Mouse (Mus musculus) ovary, postnatal 10 days (tissue): ENCODE data around the gene Bloc1s3.
"Not testable (repeated sequence)": the region's sequence is repeated elsewhere in the genome, so short reads cannot be mapped to it uniquely, and the experiment has no call there.

Experiments
- DNase-seq: peaks from one replicate; pipeline ENCODE4 v3.0.0; 2022; ENCODE audit warnings: low spot score

Bloc1s3 gene

DNA sequence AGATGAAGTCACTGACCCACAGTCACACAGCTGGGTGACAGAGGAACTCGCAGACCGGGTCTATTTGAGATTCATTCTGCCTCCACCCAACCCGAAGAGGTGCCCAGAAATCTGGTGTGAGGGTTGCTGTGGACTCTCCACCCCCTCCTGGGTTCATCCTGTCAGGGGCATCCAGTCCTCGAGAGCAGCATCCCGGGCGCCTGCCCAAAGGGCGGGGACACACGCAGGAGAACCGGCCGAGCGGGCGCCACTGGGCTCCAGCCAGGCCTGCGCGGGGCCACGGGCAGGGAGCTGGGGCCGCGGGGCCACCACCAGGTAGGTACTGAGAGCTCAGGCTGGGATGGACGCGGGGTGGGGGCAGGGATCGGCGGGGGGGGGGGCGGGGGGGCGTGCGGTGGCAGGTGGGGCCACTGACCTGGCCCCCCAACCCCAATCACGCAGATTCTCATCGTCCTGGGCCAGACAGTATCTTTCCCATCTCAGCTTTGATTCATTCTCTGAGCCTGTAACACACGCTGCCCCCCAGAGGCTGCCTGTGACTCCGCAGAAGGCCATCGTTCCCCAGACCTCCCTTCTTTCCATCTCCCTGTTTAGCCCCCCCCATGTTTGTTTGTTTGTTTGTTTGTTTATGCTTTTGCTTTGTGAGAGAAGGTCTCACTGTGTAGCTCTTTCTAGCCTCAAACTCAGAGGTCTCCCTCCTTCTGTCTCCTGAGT is 9.6 kb upstream of the Bloc1s3 start, which contains the start of gene Nkpd1:
Gene Nkpd1, plus strand, starts transcription at position 187 of the 714 bp plus-strand sequence.
- DNase-seq, result no peak

DNA sequence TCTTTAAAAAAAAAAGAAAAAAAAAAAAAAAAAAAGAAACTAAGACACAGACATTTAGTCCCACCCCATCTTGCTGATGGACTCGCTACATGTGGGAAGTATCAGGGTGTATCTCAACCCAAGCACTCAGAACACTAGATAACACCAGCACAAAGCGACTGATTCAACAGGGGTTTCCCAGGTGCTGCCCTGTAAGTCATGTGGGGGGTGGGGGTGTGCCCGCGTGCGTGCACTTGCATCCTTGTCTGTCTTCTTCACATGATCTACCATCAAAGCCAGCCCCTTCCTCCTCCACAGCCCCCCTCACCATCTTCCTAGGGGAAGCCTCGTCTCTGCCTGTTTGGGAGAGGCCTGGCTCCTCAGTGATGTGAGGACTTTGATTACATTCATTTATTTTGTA is 4.2 kb upstream of the Bloc1s3 start:
- no peak for DNase-seq

DNA sequence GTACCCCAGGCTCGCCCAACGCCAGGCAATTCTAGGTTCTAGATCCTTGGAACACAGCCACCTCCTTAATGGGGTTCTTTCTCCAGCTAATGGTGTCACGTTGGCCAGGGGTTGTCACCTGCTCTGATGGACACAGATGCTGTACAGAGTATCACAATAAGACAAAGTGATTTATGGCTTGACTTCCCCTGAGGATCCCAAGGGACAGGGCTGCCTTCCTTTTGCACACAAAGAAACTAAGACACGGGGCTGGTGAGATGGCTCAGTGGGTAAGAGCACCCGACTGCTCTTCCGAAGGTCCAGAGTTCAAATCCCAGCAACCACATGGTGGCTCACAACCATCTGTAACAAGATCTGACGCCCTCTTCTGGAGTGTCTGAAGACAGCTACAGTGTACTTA is 3.8 kb upstream of the Bloc1s3 start:
- DNase-seq, result not testable (repeated sequence)

DNA sequence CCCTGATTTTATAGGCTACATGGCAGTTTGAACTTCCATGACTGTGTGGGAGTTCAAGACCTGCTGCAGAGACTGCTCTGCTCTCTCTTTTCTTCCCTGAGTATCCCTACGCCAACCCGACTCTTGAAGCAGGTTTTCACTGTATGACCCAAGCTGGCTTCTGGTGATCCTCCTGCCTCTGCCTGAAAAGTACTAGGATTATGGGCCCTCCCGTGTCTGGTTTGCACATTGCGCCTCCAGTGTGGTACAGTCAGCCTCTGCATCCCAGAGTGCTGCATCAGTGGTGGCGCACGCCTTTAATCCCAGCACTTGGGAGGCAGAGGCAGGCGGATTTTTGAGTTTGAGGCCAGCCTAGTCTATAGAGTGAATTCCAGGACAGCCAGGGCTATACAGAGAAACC is 1.6 kb upstream of the Bloc1s3 start:
- DNase-seq, result no peak

DNA sequence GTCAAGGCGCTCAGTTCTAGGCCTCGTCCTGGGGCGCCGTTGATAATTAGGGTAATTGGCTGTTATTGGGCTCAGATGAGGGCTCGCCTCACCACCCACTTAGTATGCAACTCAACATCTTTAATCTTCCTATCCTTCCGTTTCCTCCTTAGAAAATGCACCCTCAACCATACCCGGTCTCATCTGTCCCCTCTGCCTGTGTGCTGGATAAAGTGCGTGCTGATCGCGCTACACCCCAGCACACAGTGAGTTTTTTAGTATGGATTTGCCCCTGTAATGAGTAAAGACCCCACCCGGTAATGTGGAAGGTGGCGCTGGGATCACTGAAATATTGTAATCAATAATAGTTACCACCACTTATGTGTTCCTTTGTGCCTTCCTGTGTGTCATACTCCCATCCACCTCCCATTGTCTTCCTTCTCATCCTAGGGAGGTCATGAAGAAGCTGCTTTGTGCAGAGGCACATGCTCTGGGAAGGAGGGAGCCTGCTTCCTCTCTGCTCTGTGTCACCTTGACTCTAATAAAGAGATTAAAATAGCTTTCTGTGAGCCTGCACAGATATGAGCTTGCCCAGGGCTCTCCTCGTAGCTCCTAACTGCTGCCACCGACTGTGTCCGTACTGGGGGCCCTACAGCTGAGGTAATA is 879 bp upstream of the Bloc1s3 start:
- no peak for DNase-seq

DNA sequence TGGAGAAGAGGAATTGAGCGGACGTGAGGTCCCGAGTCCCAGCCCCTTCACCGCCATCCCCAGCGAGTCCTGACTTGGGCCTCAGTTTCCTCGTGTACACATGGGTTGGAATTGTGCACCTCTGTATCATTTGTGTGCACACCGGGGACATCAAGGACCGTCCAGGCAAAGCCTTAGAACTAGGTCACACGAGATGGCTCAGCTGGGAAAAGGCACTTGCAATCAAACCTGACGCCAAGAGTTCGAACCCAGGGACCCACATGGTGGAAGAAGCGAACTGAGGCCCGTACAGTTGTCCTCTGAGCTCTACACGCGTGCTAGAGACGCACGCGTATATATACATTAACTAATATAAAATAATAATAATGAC is 570 bp downstream of the Bloc1s3 start:
- no peak for DNase-seq

DNA sequence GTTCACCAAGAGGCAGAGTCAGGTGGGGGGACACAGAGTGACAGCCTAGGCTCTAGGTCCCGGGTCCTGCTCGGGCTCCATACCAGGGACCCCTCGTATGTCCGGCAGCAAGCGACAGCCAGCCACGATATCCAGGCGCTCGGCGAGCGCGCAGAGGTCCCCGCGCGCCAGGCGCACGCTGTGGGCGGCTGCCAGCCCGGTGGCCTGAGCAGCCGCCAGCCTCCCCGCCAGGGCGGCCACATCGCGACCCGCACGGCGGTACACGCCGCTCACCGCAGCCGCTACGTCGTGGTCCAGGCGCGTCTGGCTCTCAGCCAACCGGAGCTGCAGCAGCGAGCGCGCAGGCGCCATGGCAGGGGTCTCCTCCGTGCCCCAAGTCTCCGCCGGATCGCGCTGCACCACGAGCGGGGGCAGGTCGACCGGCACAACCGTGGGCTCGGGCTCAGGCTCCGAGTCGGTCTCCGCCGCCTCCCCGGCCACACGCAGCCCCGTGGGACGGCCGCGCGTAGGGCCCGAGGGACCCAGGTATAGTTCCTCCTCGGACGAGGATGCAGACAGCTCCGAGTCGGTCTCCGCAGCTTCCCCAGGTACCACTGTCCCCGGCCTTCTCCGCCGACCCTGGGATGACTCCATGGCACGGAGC is 1.1 kb downstream of the Bloc1s3 start:
- no peak for DNase-seq

DNA sequence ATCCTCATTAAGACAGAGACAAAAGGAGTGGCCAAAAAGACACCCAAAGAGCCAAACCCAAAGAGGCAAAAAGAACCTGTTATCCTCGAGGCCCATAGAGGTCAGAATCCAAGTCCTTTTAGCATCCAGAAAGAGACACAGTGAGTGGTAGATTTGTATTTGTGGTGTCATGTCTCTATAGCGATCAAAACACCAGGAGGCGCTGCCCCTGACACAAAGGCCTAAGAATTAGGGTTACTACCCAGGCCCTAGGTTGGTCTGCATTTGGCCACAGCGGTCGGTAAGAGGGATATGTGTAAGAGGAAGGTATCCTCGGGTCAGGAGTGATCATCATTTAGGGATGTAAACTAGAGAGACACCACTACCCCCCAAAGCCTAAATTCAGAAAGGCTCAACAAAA is 1.8 kb downstream of the Bloc1s3 start:
- DNase-seq, result no peak

DNA sequence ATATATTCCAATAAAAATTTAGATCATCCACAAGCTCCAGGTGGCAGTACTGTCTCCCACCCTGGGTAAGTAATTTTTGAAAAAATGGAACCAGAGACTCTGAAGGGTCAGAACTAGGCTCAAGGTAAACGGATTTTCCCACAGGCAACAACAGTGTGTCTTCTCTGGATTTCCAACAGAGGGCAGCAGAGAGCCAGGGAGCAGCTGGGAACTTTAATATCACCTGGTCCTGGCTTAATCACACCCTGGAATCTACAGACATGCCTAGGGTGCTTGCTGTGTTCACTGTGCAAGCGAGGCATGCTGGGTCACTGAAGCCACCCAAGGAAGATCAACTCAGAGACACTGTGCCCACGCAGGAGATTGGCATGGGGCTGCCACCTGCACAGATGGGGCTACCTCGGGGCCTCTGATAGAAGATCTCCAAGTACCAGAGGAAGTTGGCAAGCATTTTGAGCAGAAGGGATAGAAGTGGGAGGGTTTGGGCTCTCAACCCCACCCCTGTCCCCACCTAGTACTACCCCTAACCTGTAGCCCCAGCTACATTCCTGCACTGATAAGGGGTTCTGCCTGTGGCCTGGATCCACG is 4.6 kb downstream of the Bloc1s3 start:
- no peak for DNase-seq

DNA sequence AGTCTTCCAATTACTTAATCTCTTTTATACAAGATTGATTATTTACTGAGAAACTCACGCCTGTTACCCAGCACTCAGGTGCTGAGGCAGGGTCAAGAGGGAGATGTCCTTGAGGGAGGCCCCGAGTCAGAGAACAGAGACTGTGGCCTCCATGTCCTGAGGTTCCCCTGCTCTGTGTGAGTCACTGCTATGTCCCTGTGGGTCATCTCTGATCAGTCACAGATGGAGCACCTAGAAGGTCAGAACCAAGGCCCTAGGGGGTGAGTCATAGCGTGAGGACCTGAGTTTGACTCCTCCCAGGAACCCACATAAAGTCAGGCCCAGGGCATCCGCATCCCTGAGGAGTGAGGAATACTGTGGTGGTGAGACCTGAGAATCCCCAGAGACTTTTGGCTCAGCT is 6.5 kb downstream of the Bloc1s3 start:
- DNase-seq, result no peak

DNA sequence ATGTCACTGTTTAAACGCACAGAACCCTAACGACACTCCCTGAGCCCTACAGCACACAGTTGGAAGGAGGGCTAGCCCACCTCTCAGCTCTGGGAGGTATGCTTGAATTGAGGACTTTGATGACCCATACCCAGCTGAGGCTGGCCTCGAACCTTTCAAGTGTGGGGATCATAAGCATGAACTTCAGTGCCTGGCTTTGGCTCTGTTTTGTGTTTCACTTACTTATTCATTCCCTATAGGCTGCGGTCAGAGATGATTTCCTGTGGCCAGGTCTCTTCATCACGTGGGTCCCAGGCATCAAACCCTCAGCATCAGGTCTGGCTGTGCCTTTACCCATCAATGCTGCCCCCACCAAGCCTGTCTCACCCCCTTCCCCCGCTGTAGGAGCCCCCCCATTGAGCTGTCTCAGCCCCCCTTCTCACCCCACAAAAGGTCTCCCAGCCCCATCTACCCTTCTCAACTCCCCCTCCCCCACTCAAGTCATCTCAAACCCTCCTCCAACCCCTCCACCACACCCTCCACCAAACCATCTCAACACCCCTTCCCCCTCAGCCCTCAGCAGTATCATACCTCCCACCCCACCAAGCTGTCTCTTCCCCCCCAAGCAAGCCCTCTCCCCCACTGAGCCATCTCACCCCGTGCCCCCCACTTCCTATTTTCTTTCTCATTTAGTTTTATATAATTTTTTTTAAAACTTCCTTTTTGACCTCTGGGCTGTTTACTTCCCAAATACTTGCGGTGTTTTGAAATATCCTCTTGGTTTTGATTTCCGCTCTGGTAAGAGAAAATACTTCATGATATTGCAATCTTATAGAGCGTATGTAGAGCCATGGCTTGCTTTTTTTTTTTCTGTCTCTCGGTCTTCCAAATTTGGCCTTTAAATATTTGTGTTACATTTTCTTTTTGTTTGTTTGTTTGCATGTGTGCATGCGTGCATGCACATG is 7.5 kb downstream of the Bloc1s3 start:
- DNase-seq, result no peak

DNA sequence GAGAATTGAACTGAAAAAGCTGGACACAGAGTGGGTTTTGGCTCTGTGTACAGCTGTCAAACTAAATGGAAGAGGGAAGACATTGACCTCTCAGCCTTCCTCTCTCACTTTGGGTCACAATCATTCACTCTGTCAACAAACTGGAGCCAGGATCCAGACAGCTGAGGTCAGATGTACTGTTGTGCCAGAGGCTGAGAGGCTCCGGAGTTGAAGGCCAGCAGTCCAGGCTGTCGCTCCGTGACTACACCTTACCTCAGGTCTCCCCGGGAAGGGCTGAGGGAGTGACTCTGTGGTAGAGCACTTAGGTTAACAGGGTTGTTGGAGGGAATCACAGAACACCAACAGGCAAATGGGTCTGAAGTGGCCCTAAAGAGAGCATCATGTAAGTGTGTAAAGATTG is 9.8 kb downstream of the Bloc1s3 start:
- DNase-seq, result no peak

DNA sequence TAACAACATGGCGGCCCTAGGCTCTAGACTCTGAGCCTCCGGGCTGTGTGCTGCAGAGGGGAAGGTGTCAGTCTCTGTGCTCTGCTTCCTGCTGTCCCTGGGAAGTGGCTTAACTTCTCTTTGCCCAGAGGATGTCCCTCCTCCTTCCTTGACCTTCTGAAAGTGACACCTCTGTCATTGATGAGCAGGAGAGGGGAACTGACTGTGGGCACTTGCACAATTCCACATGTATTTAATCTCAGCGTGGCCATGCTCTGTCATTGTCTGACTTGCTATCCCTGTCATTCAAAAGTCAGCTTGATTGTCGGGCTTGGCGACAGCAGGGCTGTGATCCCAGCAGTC is 12.0 kb downstream of the Bloc1s3 start:
- no peak for DNase-seq

DNA sequence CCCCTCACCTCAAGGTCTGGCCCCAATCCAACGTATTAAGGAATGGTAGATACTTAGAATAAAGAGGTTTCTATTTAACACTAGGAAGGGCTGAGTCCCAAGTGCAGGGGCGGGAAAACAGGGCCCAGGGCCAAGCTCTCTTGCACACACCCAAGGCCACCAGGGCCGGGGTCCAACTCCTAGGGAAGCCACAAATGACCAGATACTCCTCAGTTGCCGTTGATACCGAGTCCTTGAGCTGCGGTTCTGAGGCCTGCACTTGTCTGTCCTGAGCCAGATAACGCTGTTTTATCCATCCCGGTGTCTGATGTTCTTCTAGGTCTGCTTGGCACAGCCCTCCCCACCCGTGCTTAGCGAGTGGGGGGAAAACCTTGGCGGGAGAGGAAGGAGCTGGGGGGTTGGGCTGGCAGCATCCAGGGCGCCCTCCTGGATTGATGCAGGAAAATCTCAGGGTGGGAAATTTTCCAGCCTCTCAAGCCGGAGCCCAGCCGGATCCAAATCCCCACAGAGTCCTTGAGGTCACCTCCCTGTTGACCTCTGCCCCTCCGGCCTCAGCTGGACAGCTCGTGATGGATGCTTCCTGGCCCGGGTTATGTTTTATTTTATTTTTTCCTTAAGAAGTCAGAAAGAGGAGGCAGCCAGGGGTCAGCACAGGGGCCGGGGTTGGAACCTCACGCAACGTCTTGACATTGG is 12.5 kb downstream of the Bloc1s3 start:
- no peak for DNase-seq

DNA sequence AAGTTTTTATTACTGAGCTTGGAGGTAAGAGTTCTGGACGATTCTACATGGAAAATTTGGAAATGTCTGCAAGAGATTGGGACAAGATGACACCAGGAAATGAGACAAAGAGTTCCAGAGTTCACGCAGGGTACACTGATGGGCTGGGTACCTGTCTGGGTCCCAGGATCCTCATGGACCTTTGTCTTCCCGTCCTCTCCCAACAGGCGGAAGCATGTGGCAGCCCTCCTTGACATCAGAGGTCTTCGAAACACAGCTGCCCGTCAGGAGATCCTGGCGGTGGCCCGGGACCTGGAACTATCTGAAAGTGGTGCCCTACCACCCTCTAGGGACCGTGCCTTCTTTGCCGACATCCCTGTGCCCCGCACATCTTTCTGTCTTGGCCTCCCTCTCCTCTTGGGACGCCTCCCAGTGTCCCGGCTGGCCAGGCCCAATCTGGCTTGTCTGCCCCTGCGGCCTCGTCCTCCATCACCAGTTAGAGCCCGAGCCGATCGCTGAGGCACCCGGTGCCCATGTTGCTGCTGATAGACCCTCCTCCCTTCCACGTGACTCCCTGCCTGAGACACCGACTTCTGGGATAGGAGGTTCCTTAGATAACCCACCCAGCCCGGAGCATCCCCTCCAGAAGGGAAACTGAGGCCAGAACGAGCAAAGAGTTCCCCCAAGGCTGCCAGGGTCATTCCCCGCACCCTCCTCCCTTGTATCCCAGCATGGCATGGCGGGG is 13.3 kb downstream of the Bloc1s3 start:
- DNase-seq, result no peak

DNA sequence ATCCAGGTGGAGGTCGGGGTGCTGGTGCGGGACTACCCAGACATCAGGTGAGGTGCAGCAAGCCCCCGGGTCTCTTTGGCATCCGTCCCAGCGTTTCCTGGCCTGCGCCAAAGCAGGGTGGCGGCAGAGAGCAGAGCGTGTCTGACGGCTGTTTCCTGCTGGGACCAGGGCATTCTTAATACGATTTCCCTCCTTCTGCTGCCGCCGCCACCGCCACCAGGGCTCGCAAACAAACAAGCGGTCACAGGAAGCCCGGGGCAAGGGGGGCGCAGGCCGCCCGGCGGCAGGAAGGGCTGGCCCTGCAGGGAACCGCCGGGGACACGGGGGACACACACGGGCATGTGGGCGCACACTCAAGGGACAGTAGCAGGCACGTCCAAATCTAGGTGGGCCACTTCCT is 16.4 kb downstream of the Bloc1s3 start:
- DNase-seq, result no peak

DNA sequence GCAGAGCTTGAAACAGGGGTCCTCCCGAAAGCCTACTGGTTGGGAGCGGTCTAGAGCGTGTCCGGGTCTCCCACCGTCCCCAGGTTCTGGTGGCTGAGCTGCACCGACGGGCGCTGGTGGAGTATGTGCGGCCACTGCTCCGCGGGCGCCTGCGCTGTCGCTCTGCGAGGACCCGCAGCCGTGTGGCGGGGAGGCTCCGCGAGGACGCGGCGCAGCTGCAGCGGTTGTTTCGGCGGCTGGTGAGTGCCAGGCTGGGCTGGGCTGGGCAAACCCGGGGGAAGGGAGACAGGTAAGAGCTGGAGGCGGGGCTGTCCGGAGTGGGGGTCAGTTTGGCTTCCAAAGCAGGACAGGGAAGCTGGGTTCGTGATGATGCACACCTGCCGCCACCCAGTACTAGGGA is 18.6 kb downstream of the Bloc1s3 start:
- no peak for DNase-seq

DNA sequence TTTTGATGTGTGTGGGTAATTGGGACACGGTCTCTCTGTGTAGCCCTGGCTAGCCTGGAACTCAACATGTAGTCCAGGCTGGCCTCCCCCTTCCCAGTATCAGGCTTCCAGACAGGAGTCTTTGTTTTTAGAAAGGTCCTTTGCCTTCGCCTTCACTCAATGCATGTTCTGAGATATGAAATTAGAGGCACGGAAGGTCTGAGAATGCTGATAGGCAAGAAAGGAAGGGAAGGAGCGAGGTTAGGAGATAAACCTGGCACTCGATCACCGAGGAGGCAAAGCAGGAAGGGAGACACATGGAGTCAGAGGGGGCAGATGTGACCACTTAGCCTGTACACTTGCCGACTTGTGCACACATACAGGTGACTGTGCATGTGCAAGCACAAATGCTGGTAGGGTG is 21.6 kb downstream of the Bloc1s3 start:
- DNase-seq, result no peak

DNA sequence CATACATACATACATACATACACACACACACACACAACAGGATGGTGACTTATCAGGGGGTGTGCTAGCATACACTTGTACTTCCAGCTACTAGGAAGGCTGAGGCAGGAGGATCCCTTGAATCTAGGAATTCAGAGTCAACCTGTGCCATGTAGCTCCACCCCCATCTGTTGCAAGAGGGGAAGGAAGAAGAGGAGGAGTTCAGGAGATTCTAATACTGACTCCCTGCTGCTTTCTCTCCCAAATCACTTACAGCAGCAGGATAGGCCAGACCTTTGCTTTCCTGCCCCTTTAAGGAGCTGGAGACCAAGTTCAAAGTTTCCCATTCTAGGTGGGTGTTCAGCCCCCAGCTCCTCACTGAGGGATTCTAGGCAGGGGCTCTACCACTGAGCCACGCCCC is 22.7 kb downstream of the Bloc1s3 start:
- no peak for DNase-seq

DNA sequence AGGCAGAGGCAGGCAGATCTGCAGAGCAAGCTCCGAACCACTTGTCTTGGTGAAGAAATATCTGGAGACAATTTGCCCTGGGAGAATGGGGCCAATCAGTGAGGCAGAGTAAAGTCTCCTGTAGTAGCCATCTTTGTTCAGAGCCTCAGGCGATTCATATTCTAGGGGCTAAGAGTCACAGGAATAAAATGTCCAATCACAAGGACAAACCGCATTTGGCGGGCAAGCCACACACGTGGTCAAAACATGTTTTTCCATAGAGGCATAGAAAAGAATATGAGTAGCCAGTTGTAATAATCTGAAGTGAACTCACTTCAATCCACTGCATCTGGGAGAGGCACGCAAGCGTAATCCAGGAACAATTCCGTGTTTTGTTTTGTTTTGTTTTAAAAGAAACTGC is 24.9 kb downstream of the Bloc1s3 start:
- DNase-seq, result no peak
